Mouse (Mus musculus): ENCODE measurements around the gene Faim. TPM values are rescaled to one million over a fixed set of nuclear protein-coding genes. Genes with fewer than 3 reads are reported as not detected.

Faim gene
- polyA plus RNA-seq, 1 experiment from 2014 or later, result 8.0 TPM

DNA sequence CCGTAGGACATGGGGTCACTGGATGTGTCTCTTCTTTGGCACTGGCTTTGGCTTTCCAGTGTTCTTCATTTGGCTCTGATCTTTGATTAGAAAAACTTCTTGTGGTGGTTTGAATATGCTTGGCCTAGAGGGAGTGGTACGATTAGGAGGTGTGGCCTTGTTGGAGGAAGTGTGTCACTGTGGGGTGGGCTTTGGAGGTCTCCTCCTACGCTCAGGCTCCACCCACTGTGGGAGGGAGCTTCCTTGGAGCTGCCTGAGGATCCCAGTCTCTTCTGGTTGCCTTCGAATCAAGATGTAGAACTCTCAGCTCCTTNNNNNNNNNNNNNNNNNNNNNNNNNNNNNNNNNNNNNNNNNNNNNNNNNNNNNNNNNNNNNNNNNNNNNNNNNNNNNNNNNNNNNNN lies 35.6 kb downstream of the Faim start:
- Histone ChIP-seq H3K9me3 (replicated peaks; ENCODE audit: control insufficient read depth, low read length) (no peaks in the 10 kb centered on the region), H3K27ac (ENCODE audit: low read length) (no peak overlapping the region), H3K4me2 (ENCODE audit: low read depth, low read length) (no peak overlapping the region), H3K36me3 (ENCODE audit: control insufficient read depth, insufficient read depth) (no peaks in the 10 kb centered on the region), H3K4me1 (ENCODE audit: control insufficient read depth, low read depth, low read length) (no peaks in the 10 kb centered on the region), H3K4me3 (ENCODE audit: low read depth, low read length) (no peak overlapping the region), H3K27me3 (ENCODE audit: control insufficient read depth, insufficient read depth, low read depth, low read length) (no peaks in the 10 kb centered on the region), H3K9ac (ENCODE audit: low read depth, low read length) (no peak overlapping the region)
- WGBS (ENCODE audit: insufficient replicate concordance), result 61% methylated on average over 4 of the region's 4 CpGs
- no peak for ATAC-seq (ENCODE audit: low read depth)

DNA sequence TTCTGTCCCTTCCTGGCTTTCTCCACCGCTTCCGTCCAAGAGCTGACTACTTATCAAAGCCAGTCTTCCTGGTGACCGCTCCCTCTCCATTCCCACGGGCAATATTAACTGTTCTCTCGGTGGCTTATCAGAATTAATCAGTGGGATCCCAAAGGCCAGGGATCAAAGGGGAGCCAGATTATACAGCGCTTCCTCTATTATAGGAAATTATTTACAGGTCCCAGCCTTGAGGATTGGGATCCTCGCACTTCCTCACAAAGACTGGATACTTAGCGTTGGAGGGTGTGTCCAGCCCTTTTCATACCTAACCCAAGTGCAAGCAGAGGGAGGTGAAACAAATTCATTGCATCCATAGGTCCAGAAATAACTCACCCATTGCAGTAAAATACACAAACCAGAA lies 45.9 kb downstream of the Faim start:
- WGBS (ENCODE audit: insufficient replicate concordance), result 80% methylated on average over 8 of the region's 8 CpGs
- H3K4me1 ChIP-seq (ENCODE audit: control insufficient read depth, low read depth, low read length), result no peaks in the 10 kb centered on the region
- no peaks in the 10 kb centered on the region for H3K36me3 ChIP-seq (ENCODE audit: control insufficient read depth, insufficient read depth)
- H3K9ac ChIP-seq (ENCODE audit: low read depth, low read length), result no peak overlapping the region
- no peak overlapping the region for H3K4me2 ChIP-seq (ENCODE audit: low read depth, low read length)
- no peaks in the 10 kb centered on the region for H3K27me3 ChIP-seq (ENCODE audit: control insufficient read depth, insufficient read depth, low read depth, low read length)
- no peak overlapping the region for H3K4me3 ChIP-seq (ENCODE audit: low read depth, low read length)
- no peaks in the 10 kb centered on the region for H3K9me3 ChIP-seq (replicated peaks; ENCODE audit: control insufficient read depth, low read length)
- no peak for ATAC-seq (ENCODE audit: low read depth)
- H3K27ac ChIP-seq (ENCODE audit: low read length), result no peak overlapping the region

DNA sequence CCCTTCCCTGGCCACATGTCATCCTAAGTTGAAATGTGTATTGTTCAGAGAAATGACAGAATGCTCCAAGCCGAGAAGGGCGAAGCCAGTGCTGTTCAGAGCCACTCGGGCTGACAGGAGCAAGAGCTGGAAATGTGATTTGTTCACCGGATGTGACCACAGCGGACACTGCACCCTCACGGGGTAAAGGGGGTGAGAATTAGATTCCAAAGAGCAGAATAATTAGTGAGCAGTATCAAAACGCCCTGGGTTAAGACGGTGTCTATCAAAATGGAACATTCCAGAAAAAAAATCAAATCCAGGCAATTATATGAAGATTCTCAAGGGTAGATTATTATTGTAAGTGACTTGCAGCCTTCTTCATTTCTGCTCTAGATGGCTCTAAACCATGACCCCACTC lies 47.9 kb downstream of the Faim start:
- no peak overlapping the region for H3K4me3 ChIP-seq (ENCODE audit: low read depth, low read length)
- H3K27ac ChIP-seq (ENCODE audit: low read length), result no peak overlapping the region
- no peaks in the 10 kb centered on the region for H3K27me3 ChIP-seq (ENCODE audit: control insufficient read depth, insufficient read depth, low read depth, low read length)
- no peak for ATAC-seq (ENCODE audit: low read depth)
- H3K9ac ChIP-seq (ENCODE audit: low read depth, low read length), result no peak overlapping the region
- no peaks in the 10 kb centered on the region for H3K9me3 ChIP-seq (replicated peaks; ENCODE audit: control insufficient read depth, low read length)
- no peaks in the 10 kb centered on the region for H3K4me1 ChIP-seq (ENCODE audit: control insufficient read depth, low read depth, low read length)
- 72% methylated on average over 8 of the region's 8 CpGs for WGBS (ENCODE audit: insufficient replicate concordance)
- H3K36me3 ChIP-seq (ENCODE audit: control insufficient read depth, insufficient read depth), result peaks cover under 1% of the 10 kb centered on the region; the same call in 1 of the 2 replicates
- no peak overlapping the region for H3K4me2 ChIP-seq (ENCODE audit: low read depth, low read length)

DNA sequence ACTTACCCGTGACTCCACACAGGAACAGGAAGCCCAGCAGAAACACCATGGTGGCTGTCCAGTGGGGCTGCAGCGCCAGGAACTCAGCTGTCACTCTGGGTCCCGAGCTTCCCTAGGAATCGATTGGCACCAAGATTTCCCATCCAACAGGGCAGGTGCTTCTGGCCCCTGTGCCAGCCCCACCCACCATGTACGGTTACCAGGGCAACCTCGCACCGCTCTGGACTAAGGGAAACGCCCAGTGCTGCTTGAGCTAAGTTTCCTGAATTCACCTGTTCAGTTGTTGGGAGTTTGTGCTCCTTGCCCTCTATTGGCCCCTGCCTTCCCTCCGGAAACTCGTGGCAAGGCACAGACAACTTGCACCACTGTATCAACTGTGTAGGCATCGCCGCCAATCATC lies 49.4 kb downstream of the Faim start, which contains the start of gene Gm1123:
TSS of gene Gm1123 (minus strand) at position 141 of the 400 bp plus-strand sequence.
- Histone ChIP-seq H3K4me2 (ENCODE audit: low read depth, low read length) (no peak within 1 kb of the TSS), H3K4me1 (ENCODE audit: control insufficient read depth, low read depth, low read length) (no peaks in the 10 kb centered on the region), H3K27me3 (ENCODE audit: control insufficient read depth, insufficient read depth, low read depth, low read length) (no peaks in the 10 kb centered on the region), H3K9ac (ENCODE audit: low read depth, low read length) (no peak within 1 kb of the TSS), H3K36me3 (ENCODE audit: control insufficient read depth, insufficient read depth) (peaks cover 3% of the 10 kb centered on the region), H3K27ac (ENCODE audit: low read length) (no peak within 1 kb of the TSS), H3K9me3 (replicated peaks; ENCODE audit: control insufficient read depth, low read length) (no peaks in the 10 kb centered on the region), H3K4me3 (ENCODE audit: low read depth, low read length) (no peak within 1 kb of the TSS)
- 70% methylated on average over 12 of the region's 12 CpGs for WGBS (ENCODE audit: insufficient replicate concordance)
- no peak for ATAC-seq (ENCODE audit: low read depth)

DNA sequence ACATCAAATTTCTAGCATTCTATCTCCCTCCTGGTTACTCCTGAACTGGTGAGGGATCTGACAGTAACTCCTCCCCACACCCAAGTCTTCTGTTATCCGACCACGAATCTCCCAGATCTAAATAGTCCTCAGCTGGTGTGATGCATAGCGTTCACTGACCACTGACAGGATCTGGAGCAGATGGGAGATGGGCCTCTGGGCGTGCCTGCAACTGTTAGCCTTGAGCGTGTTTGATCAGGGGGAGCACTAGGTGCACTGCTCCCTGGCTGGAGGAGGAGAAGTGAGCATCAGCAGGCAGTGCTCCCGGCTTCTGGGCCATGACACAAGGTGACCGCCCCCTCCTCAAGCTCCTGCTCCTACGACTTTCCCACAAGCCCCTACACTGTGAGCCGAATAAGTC lies 55.8 kb downstream of the Faim start:
- Histone ChIP-seq H3K9ac (ENCODE audit: low read depth, low read length) (no peak overlapping the region), H3K27me3 (ENCODE audit: control insufficient read depth, insufficient read depth, low read depth, low read length) (no peaks in the 10 kb centered on the region), H3K27ac (ENCODE audit: low read length) (no peak overlapping the region), H3K9me3 (replicated peaks; ENCODE audit: control insufficient read depth, low read length) (no peaks in the 10 kb centered on the region), H3K4me2 (ENCODE audit: low read depth, low read length) (no peak overlapping the region), H3K4me1 (ENCODE audit: control insufficient read depth, low read depth, low read length) (no peaks in the 10 kb centered on the region), H3K4me3 (ENCODE audit: low read depth, low read length) (no peak overlapping the region), H3K36me3 (ENCODE audit: control insufficient read depth, insufficient read depth) (peaks cover 6% of the 10 kb centered on the region)
- WGBS (ENCODE audit: insufficient replicate concordance), result 72% methylated on average over 9 of the region's 9 CpGs
- ATAC-seq (ENCODE audit: low read depth), result no peak

DNA sequence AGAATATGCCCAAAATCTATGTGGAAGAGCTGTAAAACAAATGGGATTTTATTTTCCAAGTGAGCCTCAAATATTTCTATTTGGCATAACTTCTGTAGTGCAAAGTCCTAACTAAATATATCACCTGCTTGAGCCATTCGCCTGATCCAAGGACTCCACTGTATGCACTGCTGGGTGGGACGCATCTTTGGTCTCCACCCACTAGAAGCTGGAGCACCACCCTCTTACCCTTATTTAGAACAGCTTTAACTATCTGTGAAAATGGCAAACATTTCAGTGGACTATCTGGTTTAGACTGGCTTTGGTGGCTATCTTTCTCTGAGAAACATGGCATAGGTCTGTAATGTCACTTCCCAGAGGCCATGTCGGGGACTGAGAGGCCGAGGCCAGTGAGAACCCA lies 56.5 kb downstream of the Faim start:
- Histone ChIP-seq H3K4me3 (ENCODE audit: low read depth, low read length) (no peak overlapping the region), H3K4me1 (ENCODE audit: control insufficient read depth, low read depth, low read length) (no peaks in the 10 kb centered on the region), H3K27me3 (ENCODE audit: control insufficient read depth, insufficient read depth, low read depth, low read length) (no peaks in the 10 kb centered on the region), H3K9ac (ENCODE audit: low read depth, low read length) (no peak overlapping the region), H3K36me3 (ENCODE audit: control insufficient read depth, insufficient read depth) (peaks cover 6% of the 10 kb centered on the region), H3K4me2 (ENCODE audit: low read depth, low read length) (no peak overlapping the region), H3K9me3 (replicated peaks; ENCODE audit: control insufficient read depth, low read length) (no peaks in the 10 kb centered on the region), H3K27ac (ENCODE audit: low read length) (no peak overlapping the region)
- WGBS (ENCODE audit: insufficient replicate concordance), result 73% methylated on average over 4 of the region's 4 CpGs
- ATAC-seq (ENCODE audit: low read depth), result no peak

DNA sequence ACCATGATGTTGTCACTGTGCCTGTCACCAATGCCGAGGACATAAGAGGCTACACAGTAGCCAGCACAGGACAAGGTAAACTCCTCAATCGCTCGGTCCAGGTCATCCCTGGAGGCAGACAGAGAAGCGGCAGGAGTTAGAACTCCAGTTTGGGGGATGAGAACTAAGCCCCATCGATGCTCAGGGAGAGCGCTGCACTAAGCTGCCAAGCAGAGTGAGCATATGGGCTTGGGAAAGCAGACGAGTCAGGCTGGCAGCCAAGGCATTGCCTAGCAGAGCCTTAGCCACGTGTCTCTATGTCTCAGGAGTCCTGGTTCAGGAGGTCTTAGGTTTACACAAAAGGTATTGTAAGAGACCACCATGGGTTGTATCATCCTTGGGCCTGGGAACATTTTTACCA lies 58.6 kb downstream of the Faim start:
- H3K4me1 ChIP-seq (ENCODE audit: control insufficient read depth, low read depth, low read length), result no peaks in the 10 kb centered on the region
- no peak for ATAC-seq (ENCODE audit: low read depth)
- peaks cover 3% of the 10 kb centered on the region; the same call in 1 of the 2 replicates for H3K36me3 ChIP-seq (ENCODE audit: control insufficient read depth, insufficient read depth)
- no peak overlapping the region for H3K9ac ChIP-seq (ENCODE audit: low read depth, low read length)
- 85% methylated on average over 8 of the region's 8 CpGs for WGBS (ENCODE audit: insufficient replicate concordance)
- no peak overlapping the region for H3K4me3 ChIP-seq (ENCODE audit: low read depth, low read length)
- no peak overlapping the region for H3K4me2 ChIP-seq (ENCODE audit: low read depth, low read length)
- H3K27ac ChIP-seq (ENCODE audit: low read length), result no peak overlapping the region
- no peaks in the 10 kb centered on the region for H3K27me3 ChIP-seq (ENCODE audit: control insufficient read depth, insufficient read depth, low read depth, low read length)
- no peaks in the 10 kb centered on the region for H3K9me3 ChIP-seq (replicated peaks; ENCODE audit: control insufficient read depth, low read length)

DNA sequence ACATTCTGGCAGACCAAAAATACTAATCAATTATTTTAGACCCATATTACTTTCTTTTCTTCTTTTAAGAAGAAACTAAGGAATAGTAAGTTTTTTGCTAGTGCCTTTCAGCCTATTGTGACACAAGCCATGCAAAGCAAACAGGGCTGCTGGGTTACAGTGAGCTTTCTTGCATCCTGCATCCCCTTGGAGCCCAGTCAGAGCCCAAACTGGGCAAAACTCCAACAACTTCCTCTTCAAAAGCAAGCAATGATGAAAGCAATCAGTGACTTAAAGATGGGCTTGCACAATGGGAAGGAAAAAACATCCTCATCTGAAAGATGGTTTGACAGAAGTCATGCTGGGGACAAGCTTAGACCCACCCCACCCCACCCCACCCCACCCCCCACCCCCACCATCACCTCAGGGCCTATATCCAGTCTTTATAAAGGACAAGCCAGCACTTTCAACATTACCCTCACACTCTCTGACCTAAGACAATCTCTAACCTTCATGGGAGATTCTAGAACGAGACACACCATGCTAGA lies 62.6 kb downstream of the Faim start:
- no peaks in the 10 kb centered on the region for H3K9me3 ChIP-seq (replicated peaks; ENCODE audit: control insufficient read depth, low read length)
- H3K4me2 ChIP-seq (ENCODE audit: low read depth, low read length), result no peak overlapping the region
- WGBS (ENCODE audit: insufficient replicate concordance), result 63% methylated on average over 1 of the region's 1 CpGs
- H3K9ac ChIP-seq (ENCODE audit: low read depth, low read length), result no peak overlapping the region
- no peak for ATAC-seq (ENCODE audit: low read depth)
- no peak overlapping the region for H3K27ac ChIP-seq (ENCODE audit: low read length)
- H3K4me1 ChIP-seq (ENCODE audit: control insufficient read depth, low read depth, low read length), result no peaks in the 10 kb centered on the region
- H3K4me3 ChIP-seq (ENCODE audit: low read depth, low read length), result no peak overlapping the region
- H3K36me3 ChIP-seq (ENCODE audit: control insufficient read depth, insufficient read depth), result 0 out of 2 replicates have a peak, but pooled peaks cover 3% of the 10 kb centered on the region
- H3K27me3 ChIP-seq (ENCODE audit: control insufficient read depth, insufficient read depth, low read depth, low read length), result no peaks in the 10 kb centered on the region

DNA sequence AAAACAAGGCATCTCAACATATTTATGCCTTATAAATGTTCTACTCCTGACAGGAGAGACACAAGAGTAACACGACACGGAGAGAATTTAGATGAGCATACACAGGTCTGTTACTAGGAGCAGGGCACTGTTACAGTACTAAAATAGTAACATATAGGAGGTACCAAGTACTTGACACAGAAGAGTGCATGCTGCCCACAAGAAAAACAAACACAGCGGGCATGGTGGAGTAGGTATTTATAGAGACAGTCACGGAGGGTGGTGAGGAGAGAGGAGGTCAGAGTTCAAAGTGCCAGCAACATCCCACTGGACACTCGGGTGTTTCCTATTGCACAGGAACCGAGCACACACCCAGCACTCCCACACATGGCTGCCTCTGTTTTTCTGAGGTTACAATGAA lies 63.6 kb downstream of the Faim start:
- 72% methylated on average over 6 of the region's 6 CpGs for WGBS (ENCODE audit: insufficient replicate concordance)
- H3K9ac ChIP-seq (ENCODE audit: low read depth, low read length), result no peak overlapping the region
- H3K27me3 ChIP-seq (ENCODE audit: control insufficient read depth, insufficient read depth, low read depth, low read length), result no peaks in the 10 kb centered on the region
- H3K27ac ChIP-seq (ENCODE audit: low read length), result no peak overlapping the region
- ATAC-seq (ENCODE audit: low read depth), result no peak
- no peak overlapping the region for H3K4me2 ChIP-seq (ENCODE audit: low read depth, low read length)
- H3K4me1 ChIP-seq (ENCODE audit: control insufficient read depth, low read depth, low read length), result no peaks in the 10 kb centered on the region
- H3K9me3 ChIP-seq (replicated peaks; ENCODE audit: control insufficient read depth, low read length), result no peaks in the 10 kb centered on the region
- H3K4me3 ChIP-seq (ENCODE audit: low read depth, low read length), result no peak overlapping the region
- 0 out of 2 replicates have a peak, but pooled peaks cover 3% of the 10 kb centered on the region for H3K36me3 ChIP-seq (ENCODE audit: control insufficient read depth, insufficient read depth)

Measured in liver, embryonic 16.5 days (tissue).